Mouse (Mus musculus) CH12.LX (cell line): ENCODE data around the gene Olfr1442. TPM values are rescaled to one million over a fixed set of nuclear protein-coding genes. Genes with fewer than 3 reads are reported as not detected.
A peak's percentile ranks its signal among the peaks of the same experiment; 100 is the strongest.

Source experiments
- DNase-seq: peaks from one replicate; pipeline ENCODE4 v3.0.0-alpha.2; 2013; ENCODE audit errors: extremely low read depth
- H3K27ac ChIP-seq: 2 replicates; pipeline ENCODE4 v1.5.1; 2012; ENCODE audit warnings: low read depth, mild to moderate bottlenecking, control low read depth, moderate library complexity; ENCODE audit not compliant: insufficient read depth
- H3K27me3 ChIP-seq: replicated peaks from 2 replicates; pipeline ENCODE3; 2012; ENCODE audit warnings: inconsistent platforms
- H3K36me3 ChIP-seq, 2 experiments: replicated peaks in 1 of 2; 2 replicates each; pipeline versions ENCODE3 to v1.6.1; 2012; ENCODE audit warnings: inconsistent platforms in 1 of 2, low read length in 1 of 2, mild to moderate bottlenecking in 1 of 2, mixed read lengths in 1 of 2, moderate library complexity in 1 of 2; ENCODE audit not compliant: control insufficient read depth in 1 of 2, insufficient read depth in 1 of 2
- H3K4me1 ChIP-seq, 2 experiments: 2 replicates each; pipeline ENCODE4 v1.6.1; 2012; ENCODE audit warnings: inconsistent platforms in 1 of 2, moderate library complexity in 1 of 2; ENCODE audit not compliant: insufficient read depth in 2 of 2, control insufficient read depth in 1 of 2
- H3K4me2 ChIP-seq: 2 replicates; pipeline ENCODE4 v1.6.1; 2012; ENCODE audit warnings: low read depth, mild to moderate bottlenecking, control low read depth; ENCODE audit not compliant: poor library complexity, insufficient read depth, severe bottlenecking
- H3K4me3 ChIP-seq, 3 experiments: fragments of 150-350 bp in 1 of 3; sonication (generic) in 1 of 3; replicated peaks in 1 of 3; 2 replicates each; pipeline versions ENCODE3 to v1.5.1; 2011 to 2012; ENCODE audit warnings: low read depth in 2 of 3, low read length in 2 of 3, mild to moderate bottlenecking in 2 of 3, moderate library complexity in 2 of 3, control low read depth in 1 of 3, improper control_type of control experiment in 1 of 3, inconsistent platforms in 1 of 3, mixed read lengths in 1 of 3; ENCODE audit not compliant: poor library complexity in 1 of 3
- H3K79me2 ChIP-seq: replicated peaks from 2 replicates; pipeline ENCODE4 v1.6.1; 2012; ENCODE audit warnings: mild to moderate bottlenecking, moderate library complexity; ENCODE audit not compliant: control insufficient read depth, poor library complexity, insufficient read depth, severe bottlenecking; ENCODE audit errors: extremely low read depth
- H3K9ac ChIP-seq: 2 replicates; pipeline ENCODE4 v1.6.1; 2012; ENCODE audit warnings: low read depth, mild to moderate bottlenecking, control low read depth, moderate library complexity; ENCODE audit not compliant: insufficient read depth
- H3K9me3 ChIP-seq: replicated peaks from 2 replicates; pipeline ENCODE3; 2012; ENCODE audit warnings: low read length, inconsistent platforms, mixed read lengths
- BHLHE40 ChIP-seq: IDR thresholded peaks from 2 replicates; pipeline ENCODE4 v1.6.1; 2011; ENCODE audit warnings: mild to moderate bottlenecking, low read depth, low read length, improper control_type of control experiment
- CHD2 ChIP-seq: IDR thresholded peaks from 2 replicates; pipeline ENCODE4 v1.6.1; 2011; ENCODE audit warnings: low read length, improper control_type of control experiment
- CTCF ChIP-seq, 2 experiments: IDR thresholded peaks in 1 of 2; conservative IDR thresholded peaks in 1 of 2; 2 replicates each; pipeline ENCODE4 v1.5.1; 2011 to 2012; ENCODE audit warnings: low read depth in 2 of 2, low read length in 2 of 2, improper control_type of control experiment in 1 of 2, inconsistent platforms in 1 of 2, mild to moderate bottlenecking in 1 of 2, moderate library complexity in 1 of 2
- MAFK ChIP-seq: IDR thresholded peaks from 2 replicates; pipeline ENCODE4 v1.6.1; 2011; ENCODE audit warnings: low read length, improper control_type of control experiment; ENCODE audit not compliant: insufficient replicate concordance
- MYC ChIP-seq: IDR thresholded peaks from 2 replicates; pipeline ENCODE4 v1.6.1; 2011; ENCODE audit warnings: low read depth, mild to moderate bottlenecking, improper control_type of control experiment, low read length
- PAX5 ChIP-seq: IDR thresholded peaks from 2 replicates; pipeline ENCODE4 v1.6.1; 2012; ENCODE audit warnings: low read length, inconsistent platforms, mixed read lengths
- RAD21 ChIP-seq: IDR thresholded peaks from 2 replicates; pipeline ENCODE4 v1.6.1; 2011; ENCODE audit warnings: low read depth, mild to moderate bottlenecking, low read length, improper control_type of control experiment, moderate library complexity
- SMC3 ChIP-seq: IDR thresholded peaks from 2 replicates; pipeline ENCODE4 v1.6.1; 2011; ENCODE audit warnings: low read depth, low read length, improper control_type of control experiment
- TCF12 ChIP-seq: IDR thresholded peaks from 2 replicates; pipeline ENCODE4 v1.6.1; 2014; ENCODE audit warnings: low read depth, mild to moderate bottlenecking, inconsistent platforms, low read length, improper control_type of control experiment
- USF1 ChIP-seq: IDR thresholded peaks from 2 replicates; pipeline ENCODE4 v1.6.1; 2014; ENCODE audit warnings: low read depth, mild to moderate bottlenecking, inconsistent platforms, low read length, improper control_type of control experiment
- USF2 ChIP-seq: conservative IDR thresholded peaks from 2 replicates; pipeline ENCODE4 v1.6.1; 2011; ENCODE audit warnings: low read depth, low read length, improper control_type of control experiment
- ZC3H11A ChIP-seq: IDR thresholded peaks from 2 replicates; pipeline ENCODE4 v1.6.1; 2012; ENCODE audit warnings: low read depth, mild to moderate bottlenecking, inconsistent platforms, low read length, improper control_type of control experiment
- ZMIZ1 ChIP-seq: IDR thresholded peaks from 2 replicates; pipeline ENCODE4 v1.6.1; 2012; ENCODE audit warnings: low read depth, mild to moderate bottlenecking, inconsistent platforms, low read length, improper control_type of control experiment
- ZNF384 ChIP-seq: IDR thresholded peaks from 2 replicates; pipeline ENCODE4 v1.6.1; 2012; ENCODE audit warnings: low read depth, low read length, improper control_type of control experiment, inconsistent platforms
- dilution Hi-C: fragments of 300-500 bp; cut with MboI; formaldehyde crosslinking; loops from 2 replicates; pipeline ENCODE4 v1.14.3; 2020; ENCODE audit warnings: low sequenced_read_pairs; ENCODE audit not compliant: extremely low pct_unique_long_range_greater_than_20kb, extremely low pct_ligation_motif_present
- in situ Hi-C: fragments of 300-500 bp; cut with MboI; formaldehyde crosslinking; loops from 3 replicates; pipeline ENCODE4 v1.14.3; 2019; ENCODE audit warnings: low sequenced_read_pairs, low pct_ligation_motif_present, low pct_unique_long_range_greater_than_20kb, mixed read lengths
- polyA plus RNA-seq: library from polyadenylated mRNA; unstranded; fragments of >175 nt; gene quantifications from 2 replicates; pipeline ENCODE4 v1.2.1, GENCODE M21; 2012; ENCODE audit warnings: low read depth; ENCODE audit not compliant: insufficient read length
- total RNA-seq, 2 experiments: library from RNA; depleted of rRNA; stranded (reverse); fragments of 300-350 nt in 1 of 2; fragments of >200 nt in 1 of 2; gene quantifications; 2 replicates each; pipeline ENCODE4 v1.2.3; 2012 to 2014

Olfr1442 gene
- total and polyA plus RNA-seq, 3 experiments = not detected

GRCm38 (mm10) chr19:12722308-12722707 lies 52.1 kb downstream of the Olfr1442 start:
- Histone ChIP-seq H3K9me3 (no peaks in the 10 kb centered on the region), H3K79me2 (no peaks in the 10 kb centered on the region), H3K27ac (no peak overlapping the region), H3K9ac (no peak overlapping the region), H3K4me3 (no peak overlapping the region), H3K36me3 (no peaks in the 10 kb centered on the region), H3K4me2 (no peak overlapping the region), H3K4me1 (no peaks in the 10 kb centered on the region), H3K27me3 (no peaks in the 10 kb centered on the region)
- in situ Hi-C loops (no loop called here), dilution Hi-C loops (no loop called here)
- TF ChIP-seq TCF12 = no peak
- TF ChIP-seq MYC = no peak
- no peak for TF ChIP-seq CHD2
- TF ChIP-seq ZNF384 = peak; percentile 97
- TF ChIP-seq MAFK = no peak
- peak; percentile 44 for TF ChIP-seq RAD21
- no peak for TF ChIP-seq USF2
- TF ChIP-seq CTCF (conservative IDR thresholded peaks at IDR 0.05 in 1 of 2, IDR thresholded peaks at IDR 0.05 in 1 of 2; ENCODE audit: low read depth in 2 of 2, low read length in 2 of 2) = peak; percentile 25 to 72; a peak in 3 of 4 replicates
- TF ChIP-seq SMC3 = peak; percentile 72
- DNase-seq = peak; percentile 43

- no peak overlapping the region for H3K27ac ChIP-seq
- TF ChIP-seq ZNF384 = no peak
- no peak for TF ChIP-seq PAX5
- no peak for TF ChIP-seq USF1
- no peak for TF ChIP-seq ZC3H11A
- no peak for TF ChIP-seq ZMIZ1
- TF ChIP-seq BHLHE40 = no peak
- TF ChIP-seq, all 38 proteins: peak for 0
- no peak overlapping the region for H3K4me3 ChIP-seq
- no peaks in the 10 kb centered on the region for H3K9me3 ChIP-seq
- no peaks in the 10 kb centered on the region for H3K79me2 ChIP-seq
- no peaks in the 10 kb centered on the region for H3K36me3 ChIP-seq
- no peaks in the 10 kb centered on the region for H3K27me3 ChIP-seq
- 0 out of 4 replicates have a peak, but pooled peaks cover 0 to 3% of the 10 kb centered on the region in 2 experiments for H3K4me1 ChIP-seq
- H3K9ac ChIP-seq = no peak overlapping the region
- in situ Hi-C loops (no loop called here), dilution Hi-C loops (no loop called here)
- no peak overlapping the region for H3K4me2 ChIP-seq
- DNase-seq = no peak
Measured at GRCm38 (mm10) chr19:12725851-12726250, 55.6 kb downstream of the Olfr1442 start.

Other genes starting within 250 kb of the Olfr1442 start
- not detected in 2 replicates for gene Pfpl, start 242.5 kb upstream of the Olfr1442 start, total RNA-seq (2012; rRNA removed)
- gene Pfpl, start 242.5 kb upstream of the Olfr1442 start, total RNA-seq (2014; rRNA removed) = not detected in 2 replicates
- not detected in 2 replicates for gene Pfpl, start 242.5 kb upstream of the Olfr1442 start, polyA plus RNA-seq
- gene Mpeg1, start 209.7 kb upstream of the Olfr1442 start, total RNA-seq (2012; rRNA removed) = 43.8 and 53.6 TPM in 2 replicates
- 67.0 and 68.0 TPM in 2 replicates for gene Mpeg1, start 209.7 kb upstream of the Olfr1442 start, total RNA-seq (2014; rRNA removed)
- 241 and 270 TPM in 2 replicates for gene Mpeg1, start 209.7 kb upstream of the Olfr1442 start, polyA plus RNA-seq
- 19.2 and 21.2 TPM in 2 replicates for gene Dtx4, start 169.0 kb upstream of the Olfr1442 start, total RNA-seq (2012; rRNA removed)
- gene Dtx4, start 169.0 kb upstream of the Olfr1442 start, total RNA-seq (2014; rRNA removed) = 15.6 and 16.4 TPM in 2 replicates
- 28.7 and 30.5 TPM in 2 replicates for gene Dtx4, start 169.0 kb upstream of the Olfr1442 start, polyA plus RNA-seq
- gene Fam111a, start 124.7 kb upstream of the Olfr1442 start, total RNA-seq (2012; rRNA removed) = 47.6 and 53.6 TPM in 2 replicates
- 92.6 and 110 TPM in 2 replicates for gene Fam111a, start 124.7 kb upstream of the Olfr1442 start, total RNA-seq (2014; rRNA removed)
- 102 and 103 TPM in 2 replicates for gene Fam111a, start 124.7 kb upstream of the Olfr1442 start, polyA plus RNA-seq
- gene Gm4952, start 70.5 kb upstream of the Olfr1442 start, total RNA-seq (2012; rRNA removed) = 0.13 and 0.17 TPM in 2 replicates
- 0.26 TPM in 1 of 2 replicates, not detected in the other for gene Gm4952, start 70.5 kb upstream of the Olfr1442 start, total RNA-seq (2014; rRNA removed)
- gene Gm4952, start 70.5 kb upstream of the Olfr1442 start, polyA plus RNA-seq = not detected in 2 replicates
- gene Glyat, start 37.1 kb upstream of the Olfr1442 start, total RNA-seq (2012; rRNA removed) = not detected in 2 replicates
- not detected in 2 replicates for gene Glyat, start 37.1 kb upstream of the Olfr1442 start, total RNA-seq (2014; rRNA removed)
- not detected in 2 replicates for gene Glyat, start 37.1 kb upstream of the Olfr1442 start, polyA plus RNA-seq
- not detected in 2 replicates for gene Olfr1443, start 7.7 kb downstream of the Olfr1442 start, total RNA-seq (2012; rRNA removed)
- not detected in 2 replicates for gene Olfr1443, start 7.7 kb downstream of the Olfr1442 start, total RNA-seq (2014; rRNA removed)
- gene Olfr1443, start 7.7 kb downstream of the Olfr1442 start, polyA plus RNA-seq = not detected in 2 replicates
- gene Keg1, start 25.3 kb downstream of the Olfr1442 start, total RNA-seq (2012; rRNA removed) = not detected in 2 replicates
- not detected in 2 replicates for gene Keg1, start 25.3 kb downstream of the Olfr1442 start, total RNA-seq (2014; rRNA removed)
- gene Keg1, start 25.3 kb downstream of the Olfr1442 start, polyA plus RNA-seq = not detected in 2 replicates
- 1.6 and 1.7 TPM in 2 replicates for gene Cntf, start 95.2 kb downstream of the Olfr1442 start, total RNA-seq (2012; rRNA removed)
- gene Cntf, start 95.2 kb downstream of the Olfr1442 start, total RNA-seq (2014; rRNA removed) = 2.2 and 2.4 TPM in 2 replicates
- 2.4 and 3.6 TPM in 2 replicates for gene Cntf, start 95.2 kb downstream of the Olfr1442 start, polyA plus RNA-seq
- 19.3 and 25.5 TPM in 2 replicates for gene Zfp91, start 125.7 kb downstream of the Olfr1442 start, total RNA-seq (2012; rRNA removed)
- gene Zfp91, start 125.7 kb downstream of the Olfr1442 start, total RNA-seq (2014; rRNA removed) = 44.8 and 49.2 TPM in 2 replicates
- 44.7 and 46.4 TPM in 2 replicates for gene Zfp91, start 125.7 kb downstream of the Olfr1442 start, polyA plus RNA-seq
- gene Lpxn, start 125.8 kb downstream of the Olfr1442 start, total RNA-seq (2012; rRNA removed) = 39.2 and 43.0 TPM in 2 replicates
- 140 and 149 TPM in 2 replicates for gene Lpxn, start 125.8 kb downstream of the Olfr1442 start, total RNA-seq (2014; rRNA removed)
- gene Lpxn, start 125.8 kb downstream of the Olfr1442 start, polyA plus RNA-seq = 61.6 and 66.4 TPM in 2 replicates
- gene Gm5244, start 176.2 kb downstream of the Olfr1442 start, total RNA-seq (2012; rRNA removed) = not detected in 2 replicates
- not detected in 2 replicates for gene Gm5244, start 176.2 kb downstream of the Olfr1442 start, total RNA-seq (2014; rRNA removed)
- gene Gm5244, start 176.2 kb downstream of the Olfr1442 start, polyA plus RNA-seq = not detected in 2 replicates
- not detected in 2 replicates for gene Olfr1444, start 186.8 kb downstream of the Olfr1442 start, total RNA-seq (2012; rRNA removed)
- not detected in 2 replicates for gene Olfr1444, start 186.8 kb downstream of the Olfr1442 start, total RNA-seq (2014; rRNA removed)
- gene Olfr1444, start 186.8 kb downstream of the Olfr1442 start, polyA plus RNA-seq = not detected in 2 replicates
- gene Olfr1445, start 213.4 kb downstream of the Olfr1442 start, total RNA-seq (2012; rRNA removed) = not detected in 2 replicates
- gene Olfr1445, start 213.4 kb downstream of the Olfr1442 start, total RNA-seq (2014; rRNA removed) = not detected in 2 replicates
- gene Olfr1445, start 213.4 kb downstream of the Olfr1442 start, polyA plus RNA-seq = not detected in 2 replicates
- gene Olfr1446, start 223.1 kb downstream of the Olfr1442 start, total RNA-seq (2012; rRNA removed) = not detected in 2 replicates
- not detected in 2 replicates for gene Olfr1446, start 223.1 kb downstream of the Olfr1442 start, total RNA-seq (2014; rRNA removed)
- gene Olfr1446, start 223.1 kb downstream of the Olfr1442 start, polyA plus RNA-seq = not detected in 2 replicates
- not detected in 2 replicates for gene Olfr1447, start 233.3 kb downstream of the Olfr1442 start, total RNA-seq (2012; rRNA removed)
- gene Olfr1447, start 233.3 kb downstream of the Olfr1442 start, total RNA-seq (2014; rRNA removed) = not detected in 2 replicates
- not detected in 2 replicates for gene Olfr1447, start 233.3 kb downstream of the Olfr1442 start, polyA plus RNA-seq